Mouse (Mus musculus) C2C12 (cell line): ENCODE measurements at regions not wholly inside any gene's neighbourhood (a gene's known extent, or its start where the extent isn't known, plus 50 kb on each side); places are given as distances from the start of the nearest gene placed in this dataset.

Experiments used
- H3K27me3 ChIP-seq: one replicate; pipeline ENCODE4 v1.6.1; 2011; ENCODE audit not compliant: control insufficient read depth, insufficient read depth, insufficient read length
- H3K36me3 ChIP-seq: one replicate; pipeline ENCODE4 v1.6.1; 2011; ENCODE audit not compliant: control insufficient read depth, insufficient read depth
- H3K4me3 ChIP-seq: one replicate; pipeline ENCODE4 v1.5.1; 2011; ENCODE audit warnings: mild to moderate bottlenecking, control low read depth; ENCODE audit not compliant: poor library complexity, insufficient read depth, severe bottlenecking
- H3K79me2 ChIP-seq: one replicate; pipeline ENCODE4 v1.6.1; 2011; ENCODE audit not compliant: control insufficient read depth, insufficient read depth
- H3K79me3 ChIP-seq: one replicate; pipeline ENCODE4 v1.6.1; 2011; ENCODE audit warnings: low read depth, control low read depth
- H3ac ChIP-seq: one replicate; pipeline ENCODE3; 2011; ENCODE audit warnings: low read depth; ENCODE audit not compliant: control insufficient read depth, insufficient read length
- CEBPB ChIP-seq: IDR thresholded peaks from one replicate; pipeline ENCODE4 v1.6.1; 2011; ENCODE audit warnings: low read depth, mild to moderate bottlenecking, control low read depth, moderate library complexity
- CTCF ChIP-seq: IDR thresholded peaks from one replicate; pipeline ENCODE4 v1.5.1; 2011; ENCODE audit not compliant: control insufficient read depth, insufficient read depth, insufficient read length
- FOSL1 ChIP-seq: IDR thresholded peaks from one replicate; pipeline ENCODE4 v1.8.0; 2011; ENCODE audit warnings: mild to moderate bottlenecking, low read length; ENCODE audit not compliant: poor library complexity, insufficient read depth, severe bottlenecking
- MAX ChIP-seq: IDR thresholded peaks from one replicate; pipeline ENCODE4 v1.6.1; 2011; ENCODE audit warnings: mild to moderate bottlenecking, control low read depth
- MYOD1 ChIP-seq: IDR thresholded peaks from one replicate; pipeline ENCODE4 v1.6.1; 2011; ENCODE audit warnings: low read depth; ENCODE audit not compliant: control insufficient read depth, insufficient read length
- MYOG ChIP-seq: IDR thresholded peaks from one replicate; pipeline ENCODE4 v1.6.1; 2011; ENCODE audit not compliant: control insufficient read depth, insufficient read length; ENCODE audit errors: extremely low read depth
- USF1 ChIP-seq: IDR thresholded peaks from one replicate; pipeline ENCODE4 v1.6.1; 2011; ENCODE audit warnings: low read depth, mild to moderate bottlenecking, control low read depth, moderate library complexity

GRCm38 (mm10) chr9:113309707-113310574 lies 398.1 kb downstream of the Pdcd6ip start:
- Histone ChIP-seq H3K79me3 (no peaks in the 10 kb centered on the region), H3ac (no peak overlapping the region), H3K4me3 (no peak overlapping the region), H3K79me2 (no peaks in the 10 kb centered on the region), H3K36me3 (no peaks in the 10 kb centered on the region), H3K27me3 (no peaks in the 10 kb centered on the region)
- no peak for TF ChIP-seq CTCF
- TF ChIP-seq MAX, result no peak
- no peak for TF ChIP-seq MYOG
- no peak for TF ChIP-seq FOSL1
- no peak for TF ChIP-seq MYOD1
- no peak for TF ChIP-seq CEBPB
- TF ChIP-seq USF1, result no peak

- TF ChIP-seq CEBPB (no peak), USF1 (no peak), FOSL1 (no peak), MYOG (no peak), CTCF (no peak), MAX (no peak), MYOD1 (no peak)
Observed at GRCm38 (mm10) chr9:113305761-113306160, 402.3 kb downstream of the Pdcd6ip start.

GRCm38 (mm10) chr9:113302429-113302828 lies 405.6 kb downstream of the Pdcd6ip start:
- Histone ChIP-seq H3K4me3 (no peak overlapping the region), H3K27me3 (no peaks in the 10 kb centered on the region), H3ac (no peak overlapping the region), H3K36me3 (no peaks in the 10 kb centered on the region), H3K79me3 (no peaks in the 10 kb centered on the region), H3K79me2 (no peaks in the 10 kb centered on the region)
- TF ChIP-seq FOSL1 (no peak), MYOG (no peak), CEBPB (no peak), MYOD1 (no peak), CTCF (no peak), USF1 (no peak)

More at GRCm38 (mm10) chr9:113305761-113306160, 402.3 kb downstream of the Pdcd6ip start:
- no peak overlapping the region for H3K4me3 ChIP-seq
- H3K79me3 ChIP-seq, result no peaks in the 10 kb centered on the region
- H3K79me2 ChIP-seq, result no peaks in the 10 kb centered on the region
- no peak overlapping the region for H3ac ChIP-seq
- H3K27me3 ChIP-seq, result no peaks in the 10 kb centered on the region
- H3K36me3 ChIP-seq, result no peaks in the 10 kb centered on the region

GRCm38 (mm10) chr9:113300846-113301245 lies 407.2 kb downstream of the Pdcd6ip start:
- no peak overlapping the region for H3K4me3 ChIP-seq
- no peaks in the 10 kb centered on the region for H3K79me3 ChIP-seq
- no peak overlapping the region for H3ac ChIP-seq
- no peaks in the 10 kb centered on the region for H3K27me3 ChIP-seq
- no peaks in the 10 kb centered on the region for H3K36me3 ChIP-seq
- H3K79me2 ChIP-seq, result no peaks in the 10 kb centered on the region
- no peak for TF ChIP-seq MYOG
- TF ChIP-seq CTCF, result no peak
- no peak for TF ChIP-seq CEBPB
- no peak for TF ChIP-seq MAX
- no peak for TF ChIP-seq FOSL1
- no peak for TF ChIP-seq USF1
- no peak for TF ChIP-seq MYOD1

GRCm38 (mm10) chr9:113299900-113300299 lies 408.2 kb downstream of the Pdcd6ip start:
- no peaks in the 10 kb centered on the region for H3K36me3 ChIP-seq
- no peaks in the 10 kb centered on the region for H3K79me2 ChIP-seq
- no peaks in the 10 kb centered on the region for H3K27me3 ChIP-seq
- no peak overlapping the region for H3ac ChIP-seq
- no peaks in the 10 kb centered on the region for H3K79me3 ChIP-seq
- H3K4me3 ChIP-seq, result no peak overlapping the region
- TF ChIP-seq FOSL1 (no peak), USF1 (no peak), MYOG (no peak), MAX (no peak), CEBPB (no peak), MYOD1 (no peak), CTCF (no peak)
